10 mouse cellular contexts compared by ENCODE assay signal in the genomic region with DNA sequence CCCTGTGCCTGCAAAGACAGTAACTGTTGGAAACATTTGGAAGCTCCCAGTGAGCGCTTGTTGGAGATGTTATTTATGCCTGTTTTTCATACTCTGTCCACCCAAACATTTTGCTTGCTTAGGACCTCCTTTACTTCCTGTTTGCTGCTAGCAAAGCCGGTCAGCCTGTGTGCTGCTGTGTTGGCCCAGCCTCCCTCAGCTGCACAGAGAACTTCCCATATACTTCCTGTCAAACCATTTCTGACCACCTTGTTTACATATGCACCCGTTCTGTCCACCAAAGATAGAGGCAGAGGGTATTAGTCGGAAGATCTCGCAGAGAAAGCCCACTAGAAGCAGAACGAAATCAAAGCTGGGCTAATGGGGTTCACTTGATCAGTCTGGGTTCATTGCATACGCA. TPM values are rescaled to one million over a fixed set of nuclear protein-coding genes. Genes with fewer than 3 reads are reported as not detected.
DNase-seq lines count a peak whose midpoint lies in the region; ATAC-seq and TF ChIP-seq lines count a peak whose summit lies in the region.
"Had no signal": no experiment of that assay in that cellular context is flagged by ENCODE, and none has a peak within 500 bp of the region (broad histone marks: within the 10 kb centered on the region; RNA-seq: fewer than 3 reads in every experiment).

No protein-coding gene starts in this region.

- ATAC-seq in midbrain, embryonic 11.5 days (ENCODE audit: low FRiP score), result no peak
- ATAC-seq in intestine, postnatal 0 days, result no peak
- no peak for ATAC-seq in forebrain, embryonic 16.5 days

- no peaks in the 10 kb centered on the region for H3K36me3 ChIP-seq in midbrain, embryonic 11.5 days (ENCODE audit: control insufficient read depth, insufficient read depth, low read length)
- H3K36me3 ChIP-seq in midbrain, embryonic 10.5 days, result no peaks in the 10 kb centered on the region
- no peaks in the 10 kb centered on the region for H3K36me3 ChIP-seq in intestine, postnatal 0 days (ENCODE audit: control insufficient read depth, insufficient read depth)
- H3K36me3 ChIP-seq in forebrain, embryonic 16.5 days (ENCODE audit: control insufficient read depth, insufficient read depth), result no peaks in the 10 kb centered on the region
- H3K36me3 ChIP-seq: heart, embryonic 13.5 days; limb, embryonic 12.5 days had no signal

- H3K27me3 ChIP-seq in midbrain, embryonic 11.5 days (ENCODE audit: control insufficient read depth, insufficient read depth, low read length), result no peaks in the 10 kb centered on the region
- H3K27me3 ChIP-seq in midbrain, embryonic 10.5 days (ENCODE audit: low read depth, poor library complexity, severe bottlenecking), result no peaks in the 10 kb centered on the region
- no peaks in the 10 kb centered on the region for H3K27me3 ChIP-seq in intestine, postnatal 0 days (replicated peaks; ENCODE audit: control insufficient read depth, insufficient read depth, low read length)
- H3K27me3 ChIP-seq in forebrain, embryonic 16.5 days (replicated peaks; ENCODE audit: control insufficient read depth, insufficient read depth, low read length), result no peaks in the 10 kb centered on the region
- H3K27me3 ChIP-seq: heart, embryonic 13.5 days; limb, embryonic 12.5 days had no signal

- H3K4me1 ChIP-seq in midbrain, embryonic 11.5 days (ENCODE audit: control insufficient read depth, insufficient read depth, low read length), result no peaks in the 10 kb centered on the region
- H3K4me1 ChIP-seq in midbrain, embryonic 10.5 days, result no peaks in the 10 kb centered on the region
- no peaks in the 10 kb centered on the region for H3K4me1 ChIP-seq in intestine, postnatal 0 days (replicated peaks; ENCODE audit: control insufficient read depth, insufficient read depth, low read length)
- no peaks in the 10 kb centered on the region for H3K4me1 ChIP-seq in forebrain, embryonic 16.5 days (replicated peaks; ENCODE audit: control insufficient read depth, insufficient read depth, low read length)
- H3K4me1 ChIP-seq: limb, embryonic 12.5 days had no signal

- no peak for TF ChIP-seq CTCF in intestine, postnatal 0 days (IDR thresholded peaks at IDR 0.05; ENCODE audit: low read depth)

- WGBS in midbrain, embryonic 11.5 days, result 83% methylated on average over 7 of the region's 7 CpGs
- 83% methylated on average over 7 of the region's 7 CpGs for WGBS in midbrain, embryonic 10.5 days
- WGBS in intestine, postnatal 0 days, result 49% methylated on average over 7 of the region's 7 CpGs
- 88% methylated on average over 7 of the region's 7 CpGs for WGBS in forebrain, embryonic 16.5 days

- no peaks in the 10 kb centered on the region for H3K9me3 ChIP-seq in midbrain, embryonic 11.5 days (ENCODE audit: control insufficient read depth, low read length)
- no peaks in the 10 kb centered on the region for H3K9me3 ChIP-seq in midbrain, embryonic 10.5 days (replicated peaks)
- no peaks in the 10 kb centered on the region for H3K9me3 ChIP-seq in intestine, postnatal 0 days (ENCODE audit: control insufficient read depth)
- H3K9me3 ChIP-seq in forebrain, embryonic 16.5 days (ENCODE audit: control insufficient read depth, low read length), result no peaks in the 10 kb centered on the region
- H3K9me3 ChIP-seq: heart, embryonic 13.5 days; limb, embryonic 12.5 days had no signal

- H3K4me2 ChIP-seq in midbrain, embryonic 11.5 days, result no peak overlapping the region
- no peak overlapping the region for H3K4me2 ChIP-seq in intestine, postnatal 0 days (replicated peaks; ENCODE audit: low read depth)
- H3K4me2 ChIP-seq in forebrain, embryonic 16.5 days (ENCODE audit: low read length), result no peak overlapping the region
- H3K4me2 ChIP-seq: heart, embryonic 13.5 days; limb, embryonic 12.5 days had no signal

- no peak overlapping the region for H3K9ac ChIP-seq in midbrain, embryonic 11.5 days (ENCODE audit: low read length)
- H3K9ac ChIP-seq in intestine, postnatal 0 days (ENCODE audit: low read depth, low read length), result no peak overlapping the region
- H3K9ac ChIP-seq in forebrain, embryonic 16.5 days (replicated peaks; ENCODE audit: low read depth, low read length), result no peak overlapping the region
- H3K9ac ChIP-seq: heart, embryonic 13.5 days; limb, embryonic 12.5 days had no signal

- H3K27ac ChIP-seq in midbrain, embryonic 11.5 days (ENCODE audit: low read depth, low read length), result no peak overlapping the region
- no peak overlapping the region for H3K27ac ChIP-seq in midbrain, embryonic 10.5 days (replicated peaks)
- H3K27ac ChIP-seq in intestine, postnatal 0 days (ENCODE audit: low read depth, low read length), result peak overlapping the region; percentile 17; the same call in 1 of the 2 replicates
- H3K27ac ChIP-seq in forebrain, embryonic 16.5 days (ENCODE audit: low read length), result no peak overlapping the region
- H3K27ac ChIP-seq: heart, embryonic 13.5 days; limb, embryonic 12.5 days had no signal

- H3K4me3 ChIP-seq in midbrain, embryonic 11.5 days (ENCODE audit: low read depth, low read length), result no peak overlapping the region
- no peak overlapping the region for H3K4me3 ChIP-seq in midbrain, embryonic 10.5 days
- no peak overlapping the region for H3K4me3 ChIP-seq in intestine, postnatal 0 days (ENCODE audit: low read depth, low read length)
- H3K4me3 ChIP-seq in forebrain, embryonic 16.5 days (replicated peaks; ENCODE audit: low read length), result no peak overlapping the region
- H3K4me3 ChIP-seq: heart, embryonic 13.5 days; limb, embryonic 12.5 days had no signal

- peak; percentile 8 for DNase-seq in midbrain, embryonic 11.5 days (ENCODE audit: low spot score, missing footprints)
- DNase-seq in midbrain, embryonic 10.5 days (ENCODE audit: low spot score), result no peak
- peak; percentile 67 for DNase-seq in lung, postnatal 25 days (ENCODE audit: low spot score)
- peak; percentile 32 for DNase-seq in thymus, postnatal 25 days
- DNase-seq in frontal cortex, postnatal 10 days (ENCODE audit: low spot score in 2 of 2), result no peak
- DNase-seq in right cerebral cortex, postnatal 14 days, result no peak

RNA-seq across cellular contexts. Expression of a gene that starts 6.2 kb away (rescaled TPM):
- 269 and 271 TPM in 2 replicates for polyA plus RNA-seq in midbrain, embryonic 11.5 days (2014; fragmentation: Nextera tagmentation; extraction: Ambion mirVana)
- polyA plus RNA-seq in midbrain, embryonic 10.5 days (2016; fragmentation: Nextera tagmentation; extraction: Ambion mirVana), result 232 and 245 TPM in 2 replicates
- 223 and 234 TPM in 2 replicates for polyA plus RNA-seq in intestine, postnatal 0 days (2015; fragmentation: Nextera tagmentation; extraction: Ambion mirVana)
- 241 and 250 TPM in 2 replicates for polyA plus RNA-seq in forebrain, embryonic 16.5 days (2015; fragmentation: Nextera tagmentation; extraction: Ambion mirVana)

Comparison
In these comparisons a context has a peak if more than half of its experiments do, and no peak if none do; other contexts are left out.
1. DNase-seq: peak in midbrain, embryonic 11.5 days (single experiment), lung, postnatal 25 days (single experiment) and thymus, postnatal 25 days (single experiment); none in midbrain, embryonic 10.5 days (single experiment), frontal cortex, postnatal 10 days (0 of 2) and right cerebral cortex, postnatal 14 days (single experiment).